22 mouse cellular contexts compared by ENCODE assay signal in genomic region chr4:102753334-102754090, GRCm38 (mm10). TPM values are rescaled to one million over a fixed set of nuclear protein-coding genes. Genes with fewer than 3 reads are reported as not detected.
DNase-seq lines count a peak whose midpoint lies in the region; ATAC-seq and TF ChIP-seq lines count a peak whose summit lies in the region.
"Had no signal": no experiment of that assay in that cellular context is flagged by ENCODE, and none has a peak within 500 bp of the region (broad histone marks: within the 10 kb centered on the region; RNA-seq: fewer than 3 reads in every experiment).

No protein-coding gene starts in this region.

- intact Hi-C loops in gastrocnemius, postnatal 14 days (cut with DNase I; ENCODE audit: low total_unique reads), result no loop called here

- WGBS in liver, postnatal 0 days (ENCODE audit: insufficient replicate concordance), result 41% methylated on average over 3 of the region's 3 CpGs
- 55% methylated on average over 3 of the region's 3 CpGs for WGBS in liver, embryonic 12.5 days (ENCODE audit: insufficient replicate concordance)

- no peak for TF ChIP-seq CTCF in liver, postnatal 0 days (IDR thresholded peaks at IDR 0.05; ENCODE audit: low read depth)

- ATAC-seq in liver, postnatal 0 days, result peak; percentile 71
- ATAC-seq in liver, embryonic 12.5 days, result no peak
- ATAC-seq in granulocyte monocyte progenitor cell, adult 5-6 weeks (replicated peaks; ENCODE audit: poor library complexity, severe bottlenecking), result peak; percentile 89
- peak; percentile 76 for ATAC-seq in megakaryocyte progenitor cell, adult 5-6 weeks (replicated peaks; ENCODE audit: poor library complexity)
- ATAC-seq in inflammation-experienced regulatory T-cells, adult 6 months, result no peak
- ATAC-seq: activated CD4-positive, CD25-positive, alpha-beta regulatory T cell, adult 4 months; CD4-positive, CD25-positive, alpha-beta regulatory T cell, adult 4 months; forebrain, embryonic 13.5 days; forebrain, embryonic 16.5 days; hindbrain, embryonic 16.5 days had no signal

- no peak overlapping the region for H3K9ac ChIP-seq in liver, postnatal 0 days (replicated peaks)
- H3K9ac ChIP-seq in liver, embryonic 12.5 days, result no peak overlapping the region
- H3K9ac ChIP-seq: forebrain, embryonic 13.5 days; hindbrain, embryonic 13.5 days had no signal

- no peak overlapping the region for H3K27ac ChIP-seq in liver, postnatal 0 days (ENCODE audit: low read depth)
- H3K27ac ChIP-seq in liver, embryonic 12.5 days, result no peak overlapping the region
- H3K27ac ChIP-seq: forebrain, embryonic 10.5 days; forebrain, embryonic 13.5 days; hindbrain, embryonic 10.5 days; hindbrain, embryonic 13.5 days had no signal

- H3K9me3 ChIP-seq in liver, postnatal 0 days (ENCODE audit: low read length), result no peaks in the 10 kb centered on the region
- no peaks in the 10 kb centered on the region for H3K9me3 ChIP-seq in liver, embryonic 12.5 days (replicated peaks)
- H3K9me3 ChIP-seq: forebrain, embryonic 10.5 days; forebrain, embryonic 13.5 days; hindbrain, embryonic 10.5 days; hindbrain, embryonic 13.5 days had no signal

- no peak for TF ChIP-seq EP300 in liver, postnatal 0 days (IDR thresholded peaks at IDR 0.05; ENCODE audit: low read depth)

- no peak for DNase-seq in liver, postnatal 0 days
- no peak for DNase-seq in gastrocnemius, postnatal 14 days
- DNase-seq: adrenal gland, adult 8-10 months; adrenal gland, postnatal 25 days; cerebellum, adult 11-12 months; cerebellum, adult 9-10 months; cerebellum, postnatal 14 days; gastrocnemius, postnatal 10 days; heart, postnatal 36 days had no signal

- no peak overlapping the region for H3K4me2 ChIP-seq in liver, postnatal 0 days (ENCODE audit: low read depth, low read length)
- H3K4me2 ChIP-seq in liver, embryonic 12.5 days, result no peak overlapping the region
- H3K4me2 ChIP-seq: forebrain, embryonic 13.5 days; heart, embryonic 11.5 days; hindbrain, embryonic 13.5 days had no signal

- no peaks in the 10 kb centered on the region for H3K36me3 ChIP-seq in liver, postnatal 0 days (replicated peaks; ENCODE audit: insufficient read depth, low read length)
- H3K36me3 ChIP-seq in liver, embryonic 12.5 days, result no peaks in the 10 kb centered on the region
- H3K36me3 ChIP-seq: forebrain, embryonic 10.5 days; hindbrain, embryonic 10.5 days; hindbrain, embryonic 13.5 days had no signal

- H3K27me3 ChIP-seq in liver, postnatal 0 days (ENCODE audit: insufficient read depth, low read length), result no peaks in the 10 kb centered on the region
- H3K27me3 ChIP-seq in liver, embryonic 12.5 days (replicated peaks), result no peaks in the 10 kb centered on the region
- H3K27me3 ChIP-seq: forebrain, embryonic 13.5 days; hindbrain, embryonic 13.5 days had no signal

- 0 out of 2 replicates have a peak, but pooled peaks cover 2% of the 10 kb centered on the region for H3K4me1 ChIP-seq in liver, postnatal 0 days (ENCODE audit: insufficient read depth)
- no peaks in the 10 kb centered on the region for H3K4me1 ChIP-seq in liver, embryonic 12.5 days
- H3K4me1 ChIP-seq: forebrain, embryonic 10.5 days; hindbrain, embryonic 10.5 days; hindbrain, embryonic 13.5 days had no signal

- no peak overlapping the region for H3K4me3 ChIP-seq in liver, postnatal 0 days (ENCODE audit: low read depth, low read length)
- no peak overlapping the region for H3K4me3 ChIP-seq in liver, embryonic 12.5 days
- H3K4me3 ChIP-seq: forebrain, embryonic 10.5 days; forebrain, embryonic 13.5 days; hindbrain, embryonic 10.5 days; hindbrain, embryonic 13.5 days had no signal

RNA-seq across cellular contexts. Expression of gene Sgip1, which starts 12.4 kb away (rescaled TPM):
- polyA plus RNA-seq in liver, postnatal 0 days (2015; fragmentation: Nextera tagmentation; extraction: Ambion mirVana), result 0.34 and 0.60 TPM in 2 replicates
- 0.97 and 0.99 TPM in 2 replicates for polyA plus RNA-seq in liver, embryonic 12.5 days (2016; fragmentation: Nextera tagmentation; extraction: Ambion mirVana)
- total RNA-seq in granulocyte monocyte progenitor cell, adult 5-6 weeks (2014; fragmentation: Nextera tagmentation), result 3.4 and 9.2 TPM in 2 replicates
- 10.4 and 17.0 TPM in 2 replicates for total RNA-seq in granulocyte monocyte progenitor cell, adult 5-6 weeks (2017)
- total RNA-seq in megakaryocyte progenitor cell, adult 5-6 weeks (2015), result 4.2 and 4.6 TPM in 2 replicates
- total RNA-seq in megakaryocyte progenitor cell, adult 5-6 weeks (2017), result 4.2 and 5.3 TPM in 2 replicates
- total RNA-seq in gastrocnemius, postnatal 14 days (2021), result 1 to 10 TPM; 1.0 to 1.4 TPM
- polyA plus RNA-seq in inflammation-experienced regulatory T-cells, adult 6 months (2017; shearing (Covaris generic)), result 1 to 10 TPM in 2 of 3 experiments, not detected in 1; 1.2 to 1.9 TPM

Comparison
In these comparisons a context has a peak if more than half of its experiments do, and no peak if none do; other contexts are left out.
1. ATAC-seq: peak in liver, postnatal 0 days (single experiment), granulocyte monocyte progenitor cell, adult 5-6 weeks (single experiment) and megakaryocyte progenitor cell, adult 5-6 weeks (single experiment); none in liver, embryonic 12.5 days (single experiment) and inflammation-experienced regulatory T-cells, adult 6 months (single experiment).